Mouse (Mus musculus) hindbrain, embryonic 16.5 days (tissue): Measurements from ENCODE around the gene Mapk14. TPM values are rescaled to one million over a fixed set of nuclear protein-coding genes. Genes with fewer than 3 reads are reported as not detected.

ENCODE experiments used
- ATAC-seq: fragments of 200-750 bp; cut with Nextera tagmentation; 2 replicates; pipeline ENCODE4 v1.8.0; 2017; ENCODE audit warnings: moderate TSS enrichment, moderate library complexity
- H3K27ac ChIP-seq: fragments of 300-500 bp; sonication (generic); 2 replicates; pipeline ENCODE4 v1.5.1; 2014; ENCODE audit warnings: low read depth, mild to moderate bottlenecking, control low read depth, low read length, moderate library complexity
- H3K27me3 ChIP-seq: fragments of 300-500 bp; sonication (generic); replicated peaks from 2 replicates; pipeline ENCODE4 v1.6.1; 2014; ENCODE audit warnings: low read length; ENCODE audit not compliant: control insufficient read depth, insufficient read depth
- H3K36me3 ChIP-seq: fragments of 300-500 bp; sonication (generic); 2 replicates; pipeline ENCODE4 v1.6.1; 2014; ENCODE audit warnings: mild to moderate bottlenecking, low read length, moderate library complexity, mixed read lengths; ENCODE audit not compliant: control insufficient read depth, insufficient read depth
- H3K4me1 ChIP-seq: fragments of 300-500 bp; sonication (generic); 2 replicates; pipeline ENCODE4 v1.6.1; 2014; ENCODE audit warnings: low read depth, low read length; ENCODE audit not compliant: control insufficient read depth, insufficient read depth
- H3K4me2 ChIP-seq: fragments of 300-500 bp; sonication (generic); 2 replicates; pipeline ENCODE4 v1.6.1; 2014; ENCODE audit warnings: mild to moderate bottlenecking, low read length, control low read depth, moderate library complexity
- H3K4me3 ChIP-seq: fragments of 300-500 bp; sonication (generic); 2 replicates; pipeline ENCODE4 v1.5.1; 2014; ENCODE audit warnings: mild to moderate bottlenecking, low read length, control low read depth, moderate library complexity
- H3K9ac ChIP-seq: fragments of 300-500 bp; sonication (generic); 2 replicates; pipeline ENCODE4 v1.6.1; 2014; ENCODE audit warnings: low read depth, mild to moderate bottlenecking, control low read depth, low read length, moderate library complexity
- H3K9me3 ChIP-seq: fragments of 300-500 bp; sonication (generic); 2 replicates; pipeline ENCODE4 v1.6.1; 2014; ENCODE audit warnings: mild to moderate bottlenecking, low read length, moderate library complexity; ENCODE audit not compliant: control insufficient read depth
- WGBS: fragments of 180-500 bp; shearing (Covaris S2); extraction: QIAGEN DNeasy Blood & Tissue Kit; methylation state at CpG from one replicate; pipeline ENCODE4 v1.1.7; 2014; 5-methylcytosine and 5-hydroxymethylcytosine counted together
- polyA plus RNA-seq: library from polyadenylated mRNA; unstranded; fragments of >200 nt; fragmentation: Nextera tagmentation; extraction: Ambion mirVana; gene quantifications from 2 replicates; pipeline ENCODE4 v1.2.1, GENCODE M21; 2015

Mapk14 gene
- polyA plus RNA-seq, 1 experiment from 2014 or later, result 22.7 TPM

DNA sequence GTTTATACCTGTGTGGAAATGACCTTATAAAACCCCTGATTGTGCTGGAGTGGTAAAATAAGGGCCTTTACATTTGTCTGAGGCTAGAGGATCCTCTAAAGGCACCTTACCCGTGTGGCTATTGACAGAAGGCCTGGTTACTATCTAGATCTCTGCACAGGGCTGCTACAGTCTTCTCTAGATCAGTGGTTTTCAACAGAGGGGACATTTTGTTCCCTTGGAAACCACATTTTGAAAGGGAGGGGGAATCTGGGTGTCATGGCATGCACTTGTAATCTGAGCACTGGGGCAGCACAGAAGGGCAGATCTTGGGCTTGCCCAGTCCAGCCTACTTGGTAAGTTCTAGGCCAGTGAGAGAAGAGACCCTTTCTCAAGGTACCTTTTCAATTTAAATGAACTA lies 15.6 kb downstream of the Mapk14 start:
- Histone ChIP-seq H3K9ac (no peak overlapping the region), H3K9me3 (no peaks in the 10 kb centered on the region), H3K36me3 (no peaks in the 10 kb centered on the region), H3K4me2 (no peak overlapping the region), H3K27me3 (no peaks in the 10 kb centered on the region), H3K27ac (no peak overlapping the region), H3K4me3 (no peak overlapping the region), H3K4me1 (no peaks in the 10 kb centered on the region)
- WGBS, result 50% methylated on average over 1 of the region's 1 CpGs
- ATAC-seq, result no peak

GRCm38 (mm10) chr17:28707136-28707627 lies 16.1 kb downstream of the Mapk14 start:
- WGBS, result 83% methylated on average over 3 of the region's 3 CpGs
- Histone ChIP-seq H3K9me3 (no peaks in the 10 kb centered on the region), H3K9ac (no peak overlapping the region), H3K27ac (no peak overlapping the region), H3K4me3 (no peak overlapping the region), H3K4me2 (no peak overlapping the region), H3K4me1 (no peaks in the 10 kb centered on the region), H3K36me3 (no peaks in the 10 kb centered on the region), H3K27me3 (no peaks in the 10 kb centered on the region)
- no peak for ATAC-seq

GRCm38 (mm10) chr17:28707816-28708215 lies 16.7 kb downstream of the Mapk14 start:
- Histone ChIP-seq H3K4me1 (no peaks in the 10 kb centered on the region), H3K4me2 (no peak overlapping the region), H3K27ac (no peak overlapping the region), H3K9me3 (no peaks in the 10 kb centered on the region), H3K4me3 (no peak overlapping the region), H3K9ac (no peak overlapping the region), H3K27me3 (no peaks in the 10 kb centered on the region), H3K36me3 (no peaks in the 10 kb centered on the region)
- ATAC-seq, result no peak
- 91% methylated on average over 2 of the region's 2 CpGs for WGBS

DNA sequence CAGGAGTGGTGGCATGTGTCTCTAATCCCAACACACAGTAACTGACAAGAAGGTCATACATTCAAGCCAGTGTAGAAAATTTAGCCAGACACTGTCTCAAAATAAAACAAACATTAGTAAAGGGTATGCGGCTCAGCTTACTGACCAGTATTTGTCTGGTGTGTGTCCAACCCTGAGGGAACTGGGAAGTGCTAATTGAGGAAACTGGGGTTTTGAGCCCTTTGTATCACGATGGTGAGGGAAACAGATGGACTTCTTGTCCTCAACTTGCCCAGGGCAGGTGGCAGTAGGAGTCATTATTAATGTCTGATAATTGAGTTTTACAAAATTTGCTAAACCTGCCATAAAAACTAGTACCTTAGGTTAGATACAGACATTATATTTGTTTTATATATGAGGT lies 17.9 kb downstream of the Mapk14 start:
- no peaks in the 10 kb centered on the region for H3K9me3 ChIP-seq
- no peak overlapping the region for H3K4me3 ChIP-seq
- no peak overlapping the region for H3K27ac ChIP-seq
- H3K4me2 ChIP-seq, result no peak overlapping the region
- no peaks in the 10 kb centered on the region for H3K4me1 ChIP-seq
- H3K36me3 ChIP-seq, result 0 out of 2 replicates have a peak, but pooled peaks cover 3% of the 10 kb centered on the region
- H3K27me3 ChIP-seq, result no peaks in the 10 kb centered on the region
- ATAC-seq, result no peak
- 56% methylated on average over 2 of the region's 2 CpGs for WGBS
- no peak overlapping the region for H3K9ac ChIP-seq

GRCm38 (mm10) chr17:28709552-28710290 lies 18.6 kb downstream of the Mapk14 start:
- H3K4me1 ChIP-seq, result no peaks in the 10 kb centered on the region
- H3K9ac ChIP-seq, result no peak overlapping the region
- 88% methylated on average over 8 of the region's 8 CpGs for WGBS
- no peak overlapping the region for H3K4me3 ChIP-seq
- no peak for ATAC-seq
- H3K36me3 ChIP-seq, result 0 out of 2 replicates have a peak, but pooled peaks cover 7% of the 10 kb centered on the region
- no peak overlapping the region; the same call in 1 of the 2 replicates for H3K27ac ChIP-seq
- no peak overlapping the region for H3K4me2 ChIP-seq
- H3K9me3 ChIP-seq, result no peaks in the 10 kb centered on the region
- no peaks in the 10 kb centered on the region for H3K27me3 ChIP-seq

GRCm38 (mm10) chr17:28710291-28710688 lies 19.2 kb downstream of the Mapk14 start:
- H3K9ac ChIP-seq, result no peak overlapping the region
- H3K4me3 ChIP-seq, result no peak overlapping the region
- ATAC-seq, result no peak
- H3K4me2 ChIP-seq, result no peak overlapping the region
- 96% methylated on average over 8 of the region's 8 CpGs for WGBS
- H3K27ac ChIP-seq, result no peak overlapping the region; the same call in 1 of the 2 replicates
- H3K27me3 ChIP-seq, result no peaks in the 10 kb centered on the region
- H3K4me1 ChIP-seq, result no peaks in the 10 kb centered on the region
- H3K36me3 ChIP-seq, result peaks cover 10% of the 10 kb centered on the region
- H3K9me3 ChIP-seq, result no peaks in the 10 kb centered on the region

- ATAC-seq, result no peak
- H3K9ac ChIP-seq, result no peak overlapping the region
- no peak overlapping the region for H3K27ac ChIP-seq
- no peaks in the 10 kb centered on the region for H3K27me3 ChIP-seq
- H3K4me1 ChIP-seq, result no peaks in the 10 kb centered on the region
- no peak overlapping the region for H3K4me2 ChIP-seq
- WGBS, result 86% methylated on average over 6 of the region's 6 CpGs
- H3K4me3 ChIP-seq, result no peak overlapping the region
- peaks cover 16% of the 10 kb centered on the region for H3K36me3 ChIP-seq
- H3K9me3 ChIP-seq, result no peaks in the 10 kb centered on the region
Observed at GRCm38 (mm10) chr17:28711237-28711636, 20.1 kb downstream of the Mapk14 start.

DNA sequence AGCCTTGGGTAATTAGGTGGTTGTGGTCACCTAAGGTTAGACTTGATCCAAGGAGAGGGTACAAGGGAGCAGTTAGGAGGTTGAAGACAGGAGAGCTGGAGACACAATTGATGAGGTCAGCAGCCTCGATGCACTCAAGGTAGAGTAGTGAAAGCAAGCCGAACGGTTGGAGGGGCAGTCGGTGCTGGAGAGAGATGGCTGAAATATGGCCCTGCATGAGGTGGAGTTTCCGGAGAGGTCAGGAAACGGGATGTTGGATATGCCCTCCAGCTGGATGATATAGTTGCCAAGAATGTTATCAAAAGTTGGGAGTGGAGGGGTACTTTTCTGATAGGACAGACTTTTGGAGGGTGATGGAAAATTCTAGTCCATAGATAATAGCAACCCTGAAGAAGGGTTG lies 21.2 kb downstream of the Mapk14 start:
- WGBS, result 89% methylated on average over 6 of the region's 6 CpGs

GRCm38 (mm10) chr17:28714006-28714405 lies 22.9 kb downstream of the Mapk14 start:
- Histone ChIP-seq H3K9ac (no peak overlapping the region), H3K4me2 (no peak overlapping the region), H3K4me1 (no peaks in the 10 kb centered on the region), H3K27me3 (no peaks in the 10 kb centered on the region), H3K36me3 (peaks cover 19% of the 10 kb centered on the region), H3K4me3 (no peak overlapping the region), H3K27ac (no peak overlapping the region), H3K9me3 (no peaks in the 10 kb centered on the region)
- no peak for ATAC-seq
- WGBS, result 99% methylated on average over 3 of the region's 3 CpGs

More for the DNA sequence above, 21.2 kb downstream of the Mapk14 start:
- H3K27me3 ChIP-seq, result no peaks in the 10 kb centered on the region
- H3K4me2 ChIP-seq, result no peak overlapping the region
- H3K4me3 ChIP-seq, result no peak overlapping the region
- H3K9ac ChIP-seq, result no peak overlapping the region
- no peak for ATAC-seq
- no peaks in the 10 kb centered on the region for H3K4me1 ChIP-seq
- peaks cover 16% of the 10 kb centered on the region for H3K36me3 ChIP-seq
- no peaks in the 10 kb centered on the region for H3K9me3 ChIP-seq
- H3K27ac ChIP-seq, result no peak overlapping the region
